Mouse (Mus musculus) lung, embryonic 16.5 days (tissue): ENCODE data around the gene Fgf13. TPM values are rescaled to one million over a fixed set of nuclear protein-coding genes. Genes with fewer than 3 reads are reported as not detected.

ENCODE experiments used
- ATAC-seq: fragments of 200-750 bp; cut with Nextera tagmentation; 2 replicates; pipeline ENCODE4 v1.8.0; 2017; ENCODE audit warnings: low read depth, mild to moderate bottlenecking, moderate library complexity
- H3K27ac ChIP-seq: fragments of 300-500 bp; sonication (generic); 2 replicates; pipeline ENCODE4 v1.5.1; 2014; ENCODE audit warnings: mild to moderate bottlenecking, control low read depth, low read length
- H3K27me3 ChIP-seq: fragments of 300-500 bp; sonication (generic); 2 replicates; pipeline ENCODE4 v1.6.1; 2014; ENCODE audit warnings: low read depth, low read length, mixed read lengths; ENCODE audit not compliant: control insufficient read depth, insufficient read depth
- H3K36me3 ChIP-seq: fragments of 300-500 bp; sonication (generic); 2 replicates; pipeline ENCODE4 v1.6.1; 2014; ENCODE audit warnings: low read length; ENCODE audit not compliant: control insufficient read depth, insufficient read depth
- H3K4me1 ChIP-seq: fragments of 300-500 bp; sonication (generic); replicated peaks from 2 replicates; pipeline ENCODE4 v1.6.1; 2014; ENCODE audit warnings: low read length, mixed read lengths; ENCODE audit not compliant: control insufficient read depth, insufficient read depth
- H3K4me2 ChIP-seq: fragments of 300-500 bp; sonication (generic); 2 replicates; pipeline ENCODE4 v1.6.1; 2014; ENCODE audit warnings: low read depth, low read length, control low read depth
- H3K4me3 ChIP-seq: fragments of 300-500 bp; sonication (generic); 2 replicates; pipeline ENCODE4 v1.5.1; 2014; ENCODE audit warnings: mild to moderate bottlenecking, low read length, control low read depth
- H3K9ac ChIP-seq: fragments of 300-500 bp; sonication (generic); 2 replicates; pipeline ENCODE4 v1.6.1; 2014; ENCODE audit warnings: low read length, control low read depth
- H3K9me3 ChIP-seq: fragments of 300-500 bp; sonication (generic); 2 replicates; pipeline ENCODE4 v1.6.1; 2016; ENCODE audit warnings: low read length; ENCODE audit not compliant: control insufficient read depth
- WGBS: fragments of 180-500 bp; shearing (Covaris S2); extraction: QIAGEN DNeasy Blood & Tissue Kit; methylation state at CpG from one replicate; pipeline ENCODE4 v1.1.7; 2014; 5-methylcytosine and 5-hydroxymethylcytosine counted together
- polyA plus RNA-seq: library from polyadenylated mRNA; unstranded; fragments of >200 nt; fragmentation: Nextera tagmentation; extraction: Ambion mirVana; gene quantifications from 2 replicates; pipeline ENCODE4 v1.2.1, GENCODE M21; 2015

Fgf13 gene
- polyA plus RNA-seq, 1 experiment from 2014 or later: 5.0 TPM

- H3K27me3 ChIP-seq: no peaks in the 10 kb centered on the region
- no peak for ATAC-seq
- 79% methylated on average over 4 of the region's 4 CpGs for WGBS
Observed at GRCm38 (mm10) chrX:59508273-59508672, 59.6 kb downstream of the Fgf13 start.

GRCm38 (mm10) chrX:59493388-59493787, 74.5 kb downstream of the Fgf13 start:
- Histone ChIP-seq H3K27ac (no peak overlapping the region), H3K9me3 (no peaks in the 10 kb centered on the region), H3K4me1 (no peaks in the 10 kb centered on the region), H3K27me3 (no peaks in the 10 kb centered on the region), H3K4me3 (no peak overlapping the region), H3K4me2 (no peak overlapping the region), H3K9ac (no peak overlapping the region), H3K36me3 (no peaks in the 10 kb centered on the region)
- WGBS: 26% methylated on average over 1 of the region's 1 CpGs
- ATAC-seq: no peak

More at GRCm38 (mm10) chrX:59508273-59508672, 59.6 kb downstream of the Fgf13 start:
- Histone ChIP-seq H3K4me2 (no peak overlapping the region), H3K9me3 (no peaks in the 10 kb centered on the region), H3K27ac (no peak overlapping the region), H3K4me3 (no peak overlapping the region), H3K9ac (no peak overlapping the region), H3K4me1 (no peaks in the 10 kb centered on the region), H3K36me3 (no peaks in the 10 kb centered on the region)

DNA sequence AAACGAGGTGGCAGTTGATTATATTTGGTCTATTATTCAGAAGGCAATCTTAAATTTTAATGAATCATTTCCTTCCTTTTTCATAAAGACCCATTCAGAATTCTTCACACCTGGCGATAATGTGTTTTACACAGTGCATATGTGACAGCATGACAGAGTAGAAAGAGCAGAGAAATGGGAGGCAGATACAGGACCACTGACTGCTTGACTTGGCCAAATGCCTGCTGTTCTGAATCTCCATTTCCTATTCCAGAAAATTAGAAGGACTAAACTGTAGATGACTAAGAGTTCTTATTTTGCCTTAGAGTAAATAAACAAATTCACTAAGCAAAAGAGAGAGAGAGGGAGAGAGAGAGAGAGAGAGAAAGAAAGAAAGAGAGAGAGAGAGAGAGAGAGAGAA, 82.4 kb downstream of the Fgf13 start:
- 50% methylated on average over 2 of the region's 2 CpGs for WGBS
- H3K27me3 ChIP-seq: no peaks in the 10 kb centered on the region
- no peak overlapping the region for H3K9ac ChIP-seq
- no peak overlapping the region for H3K27ac ChIP-seq
- H3K4me1 ChIP-seq: no peaks in the 10 kb centered on the region
- no peak overlapping the region for H3K4me3 ChIP-seq
- H3K4me2 ChIP-seq: no peak overlapping the region
- no peak for ATAC-seq
- H3K36me3 ChIP-seq: no peaks in the 10 kb centered on the region
- no peaks in the 10 kb centered on the region for H3K9me3 ChIP-seq

DNA sequence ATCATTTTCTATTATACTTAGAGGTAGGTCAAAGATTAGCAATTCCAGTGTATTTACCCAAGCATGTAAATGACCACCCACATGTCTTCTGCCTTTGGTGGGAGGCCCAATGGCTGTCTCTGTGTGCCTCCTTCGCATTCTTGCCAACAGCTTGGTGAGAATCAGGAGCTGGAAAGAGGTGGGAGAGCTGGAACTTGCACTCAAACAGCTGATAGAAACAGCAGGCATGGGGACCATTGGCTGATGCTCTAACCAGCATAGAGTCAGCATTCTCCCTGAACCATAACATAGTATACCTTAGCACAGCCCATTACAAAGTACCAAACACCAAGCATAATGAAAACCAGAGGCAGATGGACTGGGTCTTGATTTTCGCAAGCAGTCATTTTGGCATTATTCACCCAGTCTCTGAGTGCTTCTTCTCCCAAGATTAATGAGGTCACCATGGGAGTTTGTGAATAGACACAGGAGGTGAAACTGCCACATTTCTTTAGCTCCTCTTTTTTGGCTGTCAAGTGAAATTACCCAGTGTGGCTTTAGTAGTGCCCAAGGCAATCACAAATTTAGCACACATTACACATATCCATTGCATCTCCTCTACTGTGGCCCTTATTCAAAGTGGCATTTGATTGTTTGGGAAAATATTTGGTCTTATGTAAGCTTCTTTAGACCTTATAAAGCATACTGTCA, 165.1 kb downstream of the Fgf13 start:
- H3K4me1 ChIP-seq: no peaks in the 10 kb centered on the region
- no peaks in the 10 kb centered on the region for H3K27me3 ChIP-seq
- 64% methylated on average over 2 of the region's 2 CpGs for WGBS
- no peak overlapping the region for H3K9ac ChIP-seq
- no peak overlapping the region for H3K4me2 ChIP-seq
- H3K9me3 ChIP-seq: no peaks in the 10 kb centered on the region
- ATAC-seq: no peak
- H3K36me3 ChIP-seq: no peaks in the 10 kb centered on the region
- no peak overlapping the region for H3K4me3 ChIP-seq
- H3K27ac ChIP-seq: no peak overlapping the region

GRCm38 (mm10) chrX:59290916-59291411, 276.9 kb downstream of the Fgf13 start:
- Histone ChIP-seq H3K36me3 (no peaks in the 10 kb centered on the region), H3K9ac (no peak overlapping the region), H3K4me1 (no peaks in the 10 kb centered on the region), H3K4me3 (no peak overlapping the region), H3K9me3 (no peaks in the 10 kb centered on the region), H3K4me2 (no peak overlapping the region), H3K27ac (no peak overlapping the region), H3K27me3 (no peaks in the 10 kb centered on the region)
- no peak for ATAC-seq
- WGBS: 83% methylated on average over 3 of the region's 3 CpGs

- Histone ChIP-seq H3K4me1 (no peaks in the 10 kb centered on the region), H3K27me3 (no peaks in the 10 kb centered on the region), H3K4me3 (no peak overlapping the region), H3K4me2 (no peak overlapping the region), H3K36me3 (no peaks in the 10 kb centered on the region), H3K27ac (no peak overlapping the region), H3K9ac (no peak overlapping the region), H3K9me3 (no peaks in the 10 kb centered on the region)
- ATAC-seq: no peak
Observed at GRCm38 (mm10) chrX:59251576-59251975, 316.3 kb downstream of the Fgf13 start.

DNA sequence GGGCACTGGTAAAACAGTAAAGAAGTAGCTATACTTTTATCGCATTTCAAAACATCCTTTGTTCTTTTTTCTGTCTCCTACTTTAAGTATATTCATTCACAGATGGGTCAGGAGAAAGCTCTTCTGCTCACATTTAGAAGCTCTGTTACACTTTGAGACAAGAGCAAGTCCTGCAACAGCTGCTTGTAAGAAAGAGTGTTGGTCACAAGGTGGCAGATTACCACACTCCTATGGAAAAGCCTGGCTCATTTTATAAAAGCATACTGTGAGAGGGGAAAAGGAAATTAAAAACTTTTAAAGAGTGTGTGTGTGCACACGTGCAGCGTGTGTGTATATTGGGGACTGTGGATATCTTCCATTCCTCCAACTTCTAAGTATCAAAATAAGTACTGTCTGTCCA, 324.1 kb downstream of the Fgf13 start:
- Histone ChIP-seq H3K27ac (no peak overlapping the region), H3K9ac (no peak overlapping the region), H3K4me2 (no peak overlapping the region), H3K4me3 (no peak overlapping the region), H3K36me3 (no peaks in the 10 kb centered on the region), H3K4me1 (no peaks in the 10 kb centered on the region), H3K9me3 (no peaks in the 10 kb centered on the region), H3K27me3 (no peaks in the 10 kb centered on the region)
- WGBS: 49% methylated on average over 3 of the region's 3 CpGs
- no peak for ATAC-seq

GRCm38 (mm10) chrX:59243176-59243575, 324.7 kb downstream of the Fgf13 start:
- no peak for ATAC-seq
- Histone ChIP-seq H3K27ac (no peak overlapping the region), H3K4me3 (no peak overlapping the region), H3K9ac (no peak overlapping the region), H3K36me3 (no peaks in the 10 kb centered on the region), H3K4me2 (no peak overlapping the region), H3K27me3 (no peaks in the 10 kb centered on the region), H3K9me3 (no peaks in the 10 kb centered on the region), H3K4me1 (no peaks in the 10 kb centered on the region)
- WGBS: 80% methylated on average over 3 of the region's 3 CpGs

DNA sequence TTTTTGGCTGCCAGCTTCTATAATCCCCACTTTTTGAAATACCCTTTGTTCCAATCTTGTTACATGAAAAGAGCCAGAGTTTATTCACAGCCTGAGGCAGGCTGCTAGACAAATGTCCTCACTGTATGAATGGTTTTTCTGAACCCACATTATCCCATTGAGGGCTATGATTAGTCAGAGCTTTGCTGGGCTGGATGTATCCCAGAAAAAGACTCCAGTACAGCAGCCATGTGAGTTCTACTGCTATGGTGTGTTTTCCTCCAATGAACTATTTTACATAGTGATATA, 326.5 kb downstream of the Fgf13 start:
- Histone ChIP-seq H3K27me3 (no peaks in the 10 kb centered on the region), H3K27ac (no peak overlapping the region), H3K9ac (no peak overlapping the region), H3K36me3 (no peaks in the 10 kb centered on the region), H3K4me3 (no peak overlapping the region), H3K4me1 (no peaks in the 10 kb centered on the region), H3K4me2 (no peak overlapping the region), H3K9me3 (no peaks in the 10 kb centered on the region)
- no peak for ATAC-seq
